Mouse (Mus musculus): ENCODE data around the gene Cdk14. TPM values are rescaled to one million over a fixed set of nuclear protein-coding genes. Genes with fewer than 3 reads are reported as not detected.

The Cdk14 gene
- polyA plus RNA-seq, 1 experiment from 2014 or later: 6.9 TPM

- ATAC-seq (replicated peaks; ENCODE audit: low FRiP score): no peak
- Histone ChIP-seq H3K4me2 (no peak overlapping the region), H3K9me3 (ENCODE audit: control insufficient read depth, low read length) (no peaks in the 10 kb centered on the region), H3K27me3 (replicated peaks; ENCODE audit: control insufficient read depth, insufficient read depth, low read length) (no peaks in the 10 kb centered on the region), H3K4me1 (replicated peaks; ENCODE audit: control insufficient read depth, insufficient read depth, low read length) (no peaks in the 10 kb centered on the region), H3K27ac (ENCODE audit: low read depth, low read length) (no peak overlapping the region), H3K9ac (ENCODE audit: low read depth, low read length) (no peak overlapping the region), H3K36me3 (ENCODE audit: control insufficient read depth, insufficient read depth, low read length) (no peaks in the 10 kb centered on the region), H3K4me3 (ENCODE audit: low read depth, low read length) (no peak overlapping the region)
- no peak for DNase-seq (ENCODE audit: low spot score)
- 80% methylated on average over 4 of the region's 4 CpGs for WGBS
These were observed 527.4 kb downstream of the Cdk14 start for GRCm38 (mm10) chr5:4892734-4893133.

- Histone ChIP-seq H3K4me1 (replicated peaks; ENCODE audit: control insufficient read depth, insufficient read depth, low read length) (no peaks in the 10 kb centered on the region), H3K9me3 (ENCODE audit: control insufficient read depth, low read length) (no peaks in the 10 kb centered on the region), H3K27ac (ENCODE audit: low read depth, low read length) (no peak overlapping the region), H3K4me3 (ENCODE audit: low read depth, low read length) (no peak overlapping the region), H3K9ac (ENCODE audit: low read depth, low read length) (no peak overlapping the region), H3K27me3 (replicated peaks; ENCODE audit: control insufficient read depth, insufficient read depth, low read length) (no peaks in the 10 kb centered on the region), H3K36me3 (ENCODE audit: control insufficient read depth, insufficient read depth, low read length) (no peaks in the 10 kb centered on the region), H3K4me2 (no peak overlapping the region)
- ATAC-seq (replicated peaks; ENCODE audit: low FRiP score) (no peak), DNase-seq (ENCODE audit: low spot score) (no peak)
- 83% methylated on average over 17 of the region's 17 CpGs for WGBS
These were observed 528.0 kb downstream of the Cdk14 start for GRCm38 (mm10) chr5:4891862-4892704.

DNA sequence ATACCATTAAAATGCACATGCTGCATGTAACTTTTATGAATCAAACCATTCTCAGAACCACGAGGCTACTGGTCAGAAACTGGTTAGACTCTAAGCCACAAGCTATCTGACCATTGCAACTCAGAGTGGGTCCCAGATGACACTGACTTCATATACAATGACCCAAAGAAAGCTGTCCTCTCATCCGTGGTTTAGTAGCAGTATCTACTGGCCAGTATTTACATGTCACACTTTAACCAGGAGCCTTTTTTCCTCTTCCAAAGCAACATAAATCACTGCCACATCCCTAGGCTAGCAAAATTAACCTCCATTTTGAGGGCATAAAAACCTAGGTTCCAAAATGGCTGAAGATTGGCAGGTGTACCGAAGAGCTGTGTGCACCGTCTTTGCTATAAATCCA is 533.0 kb downstream of the Cdk14 start:
- H3K9ac ChIP-seq (ENCODE audit: low read depth, low read length): no peak overlapping the region
- 84% methylated on average over 4 of the region's 4 CpGs for WGBS
- no peak for DNase-seq (ENCODE audit: low spot score)
- H3K9me3 ChIP-seq (ENCODE audit: control insufficient read depth, low read length): no peaks in the 10 kb centered on the region
- no peak overlapping the region for H3K4me3 ChIP-seq (ENCODE audit: low read depth, low read length)
- H3K27me3 ChIP-seq (replicated peaks; ENCODE audit: control insufficient read depth, insufficient read depth, low read length): no peaks in the 10 kb centered on the region
- H3K4me1 ChIP-seq (replicated peaks; ENCODE audit: control insufficient read depth, insufficient read depth, low read length): no peaks in the 10 kb centered on the region
- no peak overlapping the region for H3K27ac ChIP-seq (ENCODE audit: low read depth, low read length)
- no peak for ATAC-seq (replicated peaks; ENCODE audit: low FRiP score)
- H3K4me2 ChIP-seq: no peak overlapping the region
- no peaks in the 10 kb centered on the region for H3K36me3 ChIP-seq (ENCODE audit: control insufficient read depth, insufficient read depth, low read length)

GRCm38 (mm10) chr5:4882841-4883240 is 537.3 kb downstream of the Cdk14 start:
- Histone ChIP-seq H3K27me3 (replicated peaks; ENCODE audit: control insufficient read depth, insufficient read depth, low read length) (no peaks in the 10 kb centered on the region), H3K9me3 (ENCODE audit: control insufficient read depth, low read length) (no peaks in the 10 kb centered on the region), H3K4me3 (ENCODE audit: low read depth, low read length) (no peak overlapping the region), H3K9ac (ENCODE audit: low read depth, low read length) (no peak overlapping the region), H3K4me2 (no peak overlapping the region), H3K36me3 (ENCODE audit: control insufficient read depth, insufficient read depth, low read length) (no peaks in the 10 kb centered on the region), H3K4me1 (replicated peaks; ENCODE audit: control insufficient read depth, insufficient read depth, low read length) (no peaks in the 10 kb centered on the region), H3K27ac (ENCODE audit: low read depth, low read length) (no peak overlapping the region)
- ATAC-seq (replicated peaks; ENCODE audit: low FRiP score): no peak
- WGBS: 88% methylated on average over 1 of the region's 1 CpGs
- no peak for DNase-seq (ENCODE audit: low spot score)

GRCm38 (mm10) chr5:4880331-4880730 is 539.8 kb downstream of the Cdk14 start:
- no peaks in the 10 kb centered on the region for H3K4me1 ChIP-seq (replicated peaks; ENCODE audit: control insufficient read depth, insufficient read depth, low read length)
- no peak overlapping the region for H3K27ac ChIP-seq (ENCODE audit: low read depth, low read length)
- no peaks in the 10 kb centered on the region for H3K27me3 ChIP-seq (replicated peaks; ENCODE audit: control insufficient read depth, insufficient read depth, low read length)
- DNase-seq (ENCODE audit: low spot score): no peak
- ATAC-seq (replicated peaks; ENCODE audit: low FRiP score): no peak
- no peaks in the 10 kb centered on the region for H3K9me3 ChIP-seq (ENCODE audit: control insufficient read depth, low read length)
- H3K4me3 ChIP-seq (ENCODE audit: low read depth, low read length): no peak overlapping the region
- H3K9ac ChIP-seq (ENCODE audit: low read depth, low read length): no peak overlapping the region
- WGBS: 70% methylated on average over 4 of the region's 4 CpGs
- H3K36me3 ChIP-seq (ENCODE audit: control insufficient read depth, insufficient read depth, low read length): no peaks in the 10 kb centered on the region
- H3K4me2 ChIP-seq: no peak overlapping the region

DNA sequence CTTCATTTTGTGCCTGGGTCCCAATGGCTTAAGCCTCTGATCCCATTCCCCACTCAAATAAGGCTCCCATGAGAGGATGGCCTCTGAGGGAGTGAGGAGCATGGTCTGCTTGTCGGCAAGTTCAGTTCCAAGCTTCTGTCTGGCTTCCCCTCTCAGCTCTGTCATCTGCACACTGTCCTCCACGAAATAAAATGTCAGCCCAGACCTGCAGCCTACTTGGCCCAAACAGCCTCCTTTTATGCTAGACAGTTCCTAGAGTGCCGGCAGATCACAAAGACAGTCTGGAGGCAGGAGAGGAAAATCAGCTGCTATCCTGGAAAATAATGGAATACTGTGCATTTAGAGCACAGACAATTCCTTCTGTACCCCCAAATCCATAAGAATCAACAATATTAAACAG is 541.2 kb downstream of the Cdk14 start:
- no peaks in the 10 kb centered on the region for H3K4me1 ChIP-seq (replicated peaks; ENCODE audit: control insufficient read depth, insufficient read depth, low read length)
- H3K27me3 ChIP-seq (replicated peaks; ENCODE audit: control insufficient read depth, insufficient read depth, low read length): no peaks in the 10 kb centered on the region
- H3K4me3 ChIP-seq (ENCODE audit: low read depth, low read length): no peak overlapping the region
- 72% methylated on average over 3 of the region's 3 CpGs for WGBS
- no peaks in the 10 kb centered on the region for H3K36me3 ChIP-seq (ENCODE audit: control insufficient read depth, insufficient read depth, low read length)
- H3K4me2 ChIP-seq: no peak overlapping the region
- H3K9me3 ChIP-seq (ENCODE audit: control insufficient read depth, low read length): no peaks in the 10 kb centered on the region
- no peak overlapping the region for H3K9ac ChIP-seq (ENCODE audit: low read depth, low read length)
- no peak overlapping the region for H3K27ac ChIP-seq (ENCODE audit: low read depth, low read length)
- no peak for DNase-seq (ENCODE audit: low spot score)
- no peak for ATAC-seq (replicated peaks; ENCODE audit: low FRiP score)

DNA sequence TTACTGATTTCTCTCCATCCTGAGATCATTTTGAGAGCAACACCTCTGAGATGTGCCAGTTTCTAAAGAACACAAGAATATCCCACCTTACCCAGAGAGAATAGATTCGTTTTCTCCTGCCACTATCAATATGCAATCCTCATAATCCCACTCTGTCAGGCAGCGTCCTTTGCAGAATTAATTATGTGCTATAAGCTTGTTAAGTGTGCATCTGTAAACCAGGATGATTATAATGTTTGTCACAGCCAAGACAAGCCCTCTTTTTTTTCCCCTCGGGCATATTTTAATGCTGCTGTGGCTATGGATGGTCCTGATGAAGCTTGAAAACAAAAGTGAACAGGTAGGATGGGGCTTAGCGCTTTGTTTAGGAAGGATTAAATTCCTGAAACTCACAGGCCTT is 542.5 kb downstream of the Cdk14 start:
- Histone ChIP-seq H3K4me2 (no peak overlapping the region), H3K36me3 (ENCODE audit: control insufficient read depth, insufficient read depth, low read length) (no peaks in the 10 kb centered on the region), H3K4me1 (replicated peaks; ENCODE audit: control insufficient read depth, insufficient read depth, low read length) (no peaks in the 10 kb centered on the region), H3K27ac (ENCODE audit: low read depth, low read length) (no peak overlapping the region), H3K4me3 (ENCODE audit: low read depth, low read length) (no peak overlapping the region), H3K9ac (ENCODE audit: low read depth, low read length) (no peak overlapping the region), H3K9me3 (ENCODE audit: control insufficient read depth, low read length) (no peaks in the 10 kb centered on the region), H3K27me3 (replicated peaks; ENCODE audit: control insufficient read depth, insufficient read depth, low read length) (no peaks in the 10 kb centered on the region)
- WGBS: 66% methylated on average over 4 of the region's 4 CpGs
- no peak for DNase-seq (ENCODE audit: low spot score)
- ATAC-seq (replicated peaks; ENCODE audit: low FRiP score): no peak

GRCm38 (mm10) chr5:4877131-4877631 is 542.9 kb downstream of the Cdk14 start:
- Histone ChIP-seq H3K9ac (ENCODE audit: low read depth, low read length) (no peak overlapping the region), H3K9me3 (ENCODE audit: control insufficient read depth, low read length) (no peaks in the 10 kb centered on the region), H3K27ac (ENCODE audit: low read depth, low read length) (no peak overlapping the region), H3K4me3 (ENCODE audit: low read depth, low read length) (no peak overlapping the region), H3K27me3 (replicated peaks; ENCODE audit: control insufficient read depth, insufficient read depth, low read length) (no peaks in the 10 kb centered on the region), H3K4me1 (replicated peaks; ENCODE audit: control insufficient read depth, insufficient read depth, low read length) (no peaks in the 10 kb centered on the region), H3K36me3 (ENCODE audit: control insufficient read depth, insufficient read depth, low read length) (no peaks in the 10 kb centered on the region), H3K4me2 (no peak overlapping the region)
- no peak for ATAC-seq (replicated peaks; ENCODE audit: low FRiP score)
- WGBS: 51% methylated on average over 5 of the region's 5 CpGs
- no peak for DNase-seq (ENCODE audit: low spot score)

GRCm38 (mm10) chr5:4876653-4877091 is 543.4 kb downstream of the Cdk14 start:
- Histone ChIP-seq H3K4me1 (replicated peaks; ENCODE audit: control insufficient read depth, insufficient read depth, low read length) (no peaks in the 10 kb centered on the region), H3K9ac (ENCODE audit: low read depth, low read length) (no peak overlapping the region), H3K27me3 (replicated peaks; ENCODE audit: control insufficient read depth, insufficient read depth, low read length) (no peaks in the 10 kb centered on the region), H3K4me3 (ENCODE audit: low read depth, low read length) (no peak overlapping the region), H3K36me3 (ENCODE audit: control insufficient read depth, insufficient read depth, low read length) (no peaks in the 10 kb centered on the region), H3K27ac (ENCODE audit: low read depth, low read length) (no peak overlapping the region), H3K4me2 (no peak overlapping the region), H3K9me3 (ENCODE audit: control insufficient read depth, low read length) (no peaks in the 10 kb centered on the region)
- 76% methylated on average over 15 of the region's 15 CpGs for WGBS
- DNase-seq (ENCODE audit: low spot score): no peak
- no peak for ATAC-seq (replicated peaks; ENCODE audit: low FRiP score)
